ENCODE assay signal across 8 mouse cellular contexts in the genomic region with DNA sequence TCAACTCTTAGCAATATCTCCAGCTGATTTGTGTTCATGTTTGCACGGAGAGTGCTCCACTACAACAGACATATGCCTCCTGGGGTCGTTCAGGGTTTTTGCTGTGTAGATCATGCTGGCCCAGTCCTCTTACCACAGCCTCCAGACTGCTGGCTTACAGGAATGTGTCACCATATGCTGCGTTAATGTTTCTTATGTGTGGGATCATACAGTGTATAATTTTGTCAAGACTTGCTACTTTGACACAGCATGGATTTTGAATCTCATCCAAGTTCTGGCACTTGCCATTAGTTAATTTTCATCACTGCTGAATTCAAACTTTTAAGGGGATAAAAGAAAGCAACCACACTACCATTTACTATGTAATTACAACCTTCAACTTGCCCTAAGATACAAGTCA. TPM values are rescaled to one million over a fixed set of nuclear protein-coding genes. Genes with fewer than 3 reads are reported as not detected.
DNase-seq lines count a peak whose midpoint lies in the region; ATAC-seq lines count a peak whose summit lies in the region.

No protein-coding gene starts in this region.

- peaks cover 14% of the 10 kb centered on the region for H3K4me1 ChIP-seq in lung, embryonic 15.5 days
- 0 out of 2 replicates have a peak, but pooled peaks cover 3% of the 10 kb centered on the region for H3K4me1 ChIP-seq in limb, embryonic 11.5 days (ENCODE audit: control insufficient read depth, insufficient read depth, low read length)
- H3K4me1 ChIP-seq in stomach, embryonic 15.5 days, result no peaks in the 10 kb centered on the region; the same call in 1 of the 2 replicates

- H3K4me2 ChIP-seq in lung, embryonic 15.5 days, result peak overlapping the region; percentile 61
- H3K4me2 ChIP-seq in limb, embryonic 11.5 days (ENCODE audit: low read depth, severe bottlenecking), result peak overlapping the region; percentile 54
- H3K4me2 ChIP-seq in stomach, embryonic 15.5 days, result peak overlapping the region; percentile 56

- peak overlapping the region; percentile 85 for H3K4me3 ChIP-seq in lung, embryonic 15.5 days
- H3K4me3 ChIP-seq in limb, embryonic 11.5 days (ENCODE audit: low read depth, low read length), result peak overlapping the region; percentile 77
- H3K4me3 ChIP-seq in stomach, embryonic 15.5 days (replicated peaks), result peak overlapping the region; percentile 93

- H3K9ac ChIP-seq in lung, embryonic 15.5 days, result no peak overlapping the region
- no peak overlapping the region for H3K9ac ChIP-seq in limb, embryonic 11.5 days (ENCODE audit: low read length)
- no peak overlapping the region for H3K9ac ChIP-seq in stomach, embryonic 15.5 days

- WGBS in lung, embryonic 15.5 days, result 46% methylated on average over 3 of the region's 3 CpGs
- 61% methylated on average over 3 of the region's 3 CpGs for WGBS in limb, embryonic 11.5 days
- whole genome bisulfite sequencing in stomach, embryonic 15.5 days, result 36% methylated on average over 3 of the region's 3 CpGs

- DNase-seq in cerebellum, adult 11-12 months, result peak; percentile 28
- DNase-seq in cerebellum, adult 11 months, result no peak
- DNase-seq in lung, postnatal 4 days, result no peak
- DNase-seq in limb, embryonic 11.5 days (ENCODE audit: low spot score), result no peak
- no peak for DNase-seq in spleen, postnatal 14 days (ENCODE audit: low spot score in 2 of 2)

- ATAC-seq in lung, embryonic 15.5 days (ENCODE audit: borderline replicate concordance, extremely low read depth, low FRiP score, low TSS enrichment), result no peak
- ATAC-seq in limb, embryonic 11.5 days (ENCODE audit: insufficient number of reproducible peaks, low FRiP score, low TSS enrichment, low read depth), result no peak
- ATAC-seq in stomach, embryonic 15.5 days (ENCODE audit: insufficient read depth, low FRiP score, low read depth), result no peak
- no peak for ATAC-seq in megakaryocyte progenitor cell, adult 5-6 weeks (replicated peaks; ENCODE audit: poor library complexity)

- peaks cover 2% of the 10 kb centered on the region; the same call in 1 of the 2 replicates for H3K36me3 ChIP-seq in lung, embryonic 15.5 days
- no peaks in the 10 kb centered on the region for H3K36me3 ChIP-seq in limb, embryonic 11.5 days (ENCODE audit: control insufficient read depth, insufficient read depth, low read length)
- H3K36me3 ChIP-seq in stomach, embryonic 15.5 days, result no peaks in the 10 kb centered on the region; the same call in 1 of the 2 replicates

- H3K27me3 ChIP-seq in lung, embryonic 15.5 days, result no peaks in the 10 kb centered on the region
- H3K27me3 ChIP-seq in limb, embryonic 11.5 days (ENCODE audit: control insufficient read depth, insufficient read depth, low read length), result no peaks in the 10 kb centered on the region
- H3K27me3 ChIP-seq in stomach, embryonic 15.5 days (replicated peaks), result 0 out of 2 replicates have a peak, but pooled peaks cover under 1% of the 10 kb centered on the region

- H3K9me3 ChIP-seq in lung, embryonic 15.5 days, result no peaks in the 10 kb centered on the region
- no peaks in the 10 kb centered on the region for H3K9me3 ChIP-seq in limb, embryonic 11.5 days (ENCODE audit: control insufficient read depth, low read length)
- H3K9me3 ChIP-seq in stomach, embryonic 15.5 days, result no peaks in the 10 kb centered on the region

- no peak overlapping the region for H3K27ac ChIP-seq in lung, embryonic 15.5 days
- no peak overlapping the region for H3K27ac ChIP-seq in limb, embryonic 11.5 days (replicated peaks; ENCODE audit: low read depth, low read length)
- H3K27ac ChIP-seq in stomach, embryonic 15.5 days, result no peak overlapping the region

RNA-seq across cellular contexts. Expression of gene Capn7, which starts 0.7 kb away (rescaled TPM):
- polyA plus RNA-seq in lung, embryonic 15.5 days (2015; fragmentation: Nextera tagmentation; extraction: Ambion mirVana), result 34.8 and 37.2 TPM in 2 replicates
- polyA plus RNA-seq in limb, embryonic 11.5 days (2014; fragmentation: Nextera tagmentation; extraction: Ambion mirVana), result 34.5 and 36.8 TPM in 2 replicates
- 37.8 and 41.8 TPM in 2 replicates for polyA plus RNA-seq in stomach, embryonic 15.5 days (2015; fragmentation: Nextera tagmentation; extraction: Ambion mirVana)
- 56.8 and 59.6 TPM in 2 replicates for total RNA-seq in megakaryocyte progenitor cell, adult 5-6 weeks (2015)
- total RNA-seq in megakaryocyte progenitor cell, adult 5-6 weeks (2017), result 52.7 and 62.3 TPM in 2 replicates

RNA-seq across cellular contexts. Expression of gene Dnah1, which starts 12.1 kb away (rescaled TPM):
- 2.7 and 3.3 TPM in 2 replicates for polyA plus RNA-seq in lung, embryonic 15.5 days (2015; fragmentation: Nextera tagmentation; extraction: Ambion mirVana)
- polyA plus RNA-seq in limb, embryonic 11.5 days (2014; fragmentation: Nextera tagmentation; extraction: Ambion mirVana), result 9.1 and 9.4 TPM in 2 replicates
- polyA plus RNA-seq in stomach, embryonic 15.5 days (2015; fragmentation: Nextera tagmentation; extraction: Ambion mirVana), result 3.5 and 4.0 TPM in 2 replicates
- 0.12 and 0.27 TPM in 2 replicates for total RNA-seq in megakaryocyte progenitor cell, adult 5-6 weeks (2015)
- total RNA-seq in megakaryocyte progenitor cell, adult 5-6 weeks (2017), result 0.04 and 0.07 TPM in 2 replicates
